Mouse (Mus musculus) naive thymus-derived CD4-positive, alpha-beta T cell, adult 2 months (primary cell): Measurements from ENCODE around the gene Ano8.

Source experiments
- DNase-seq: peaks from one replicate; pipeline ENCODE4 v3.0.0-alpha.2; 2011; ENCODE audit warnings: low read depth

Ano8 gene

GRCm38 (mm10) chr8:71485142-71486135 is at the start of gene Ano8:
Gene Ano8 (minus strand): TSS chr8:71485963.
- peak; percentile 85 for DNase-seq

GRCm38 (mm10) chr8:71534263-71534810 is 48.6 kb upstream of the Ano8 start:
- no peak for DNase-seq

GRCm38 (mm10) chr8:71530735-71531467 is 45.1 kb upstream of the Ano8 start:
- peak; percentile 50 for DNase-seq

- DNase-seq = peak; percentile 71
Measured at GRCm38 (mm10) chr8:71528362-71529073, 42.8 kb upstream of the Ano8 start.

DNA sequence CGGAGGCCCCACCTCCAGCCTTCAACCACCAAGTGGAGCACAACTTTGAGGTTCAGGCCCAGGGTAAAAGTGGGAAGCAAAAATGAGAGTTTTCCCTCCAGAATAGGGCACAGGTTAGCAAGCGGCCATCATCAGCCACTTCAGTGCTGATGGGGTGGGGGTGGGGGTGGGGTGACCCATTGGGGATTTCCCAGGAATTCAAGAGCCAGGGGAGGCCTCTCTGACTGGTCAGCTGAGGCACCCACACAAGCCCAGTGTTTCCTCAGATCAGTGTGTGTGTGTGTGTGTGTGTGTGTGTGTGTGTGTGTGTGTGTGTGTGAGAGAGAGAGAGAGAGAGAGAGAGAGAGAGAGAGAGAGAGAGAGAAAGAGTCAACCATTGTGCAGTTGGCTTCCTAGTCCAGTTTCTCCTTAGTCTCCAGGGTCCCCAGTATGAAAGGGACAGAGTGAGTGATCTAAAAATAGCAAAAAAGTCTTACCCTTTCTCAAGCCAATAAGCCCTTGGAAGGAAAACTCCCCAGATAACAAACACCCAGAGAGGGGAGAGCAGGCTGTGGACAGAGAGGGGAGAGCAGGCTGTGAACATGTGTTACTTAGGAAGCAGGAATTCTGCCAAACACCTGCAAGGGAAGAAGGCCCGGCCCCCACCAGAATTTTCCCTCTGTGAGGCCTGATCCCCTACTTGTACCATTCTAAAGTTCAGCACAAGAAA is 41.6 kb upstream of the Ano8 start:
- no peak for DNase-seq

- no peak for DNase-seq
Measured at GRCm38 (mm10) chr8:71526272-71526671, 40.5 kb upstream of the Ano8 start.

DNA sequence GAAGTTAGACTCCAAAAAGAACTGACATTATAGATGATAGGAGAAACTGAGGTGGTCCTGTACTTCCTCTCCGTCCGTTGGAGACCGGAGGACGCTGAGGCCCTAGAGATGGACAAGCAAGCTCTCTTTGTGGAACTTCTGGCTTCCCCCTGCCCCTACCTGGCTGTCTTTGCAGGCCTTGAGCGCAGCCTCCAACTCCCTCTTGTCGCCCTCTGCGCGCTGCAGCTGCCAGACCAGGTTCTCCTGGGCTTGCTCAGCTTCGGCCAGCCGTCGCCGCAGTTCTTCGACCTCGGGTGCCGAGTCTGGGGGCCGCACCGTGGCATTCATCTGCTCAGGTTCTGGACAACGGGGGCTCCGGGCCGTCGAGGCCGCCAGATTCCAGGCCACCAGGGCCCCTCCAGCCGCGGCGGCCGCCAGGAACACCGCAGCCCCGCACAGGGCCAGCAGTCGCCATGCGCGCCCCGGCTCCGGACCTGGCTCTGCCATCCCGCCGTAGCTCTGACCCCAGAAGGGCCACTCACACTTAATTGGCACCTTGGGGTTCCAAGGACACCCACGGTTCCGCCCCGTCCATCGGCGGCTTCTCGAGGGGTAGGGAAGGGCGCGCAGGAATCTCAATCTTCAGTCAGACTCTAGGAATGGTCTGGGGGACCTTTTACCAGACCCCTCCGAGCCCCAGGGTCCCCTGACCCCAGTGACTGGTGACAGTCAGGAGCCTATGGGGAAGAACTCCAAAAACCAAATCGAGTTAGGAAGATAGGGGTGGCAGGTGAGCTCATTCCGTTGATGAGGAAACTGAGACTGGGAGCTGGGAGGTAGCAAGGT is 39.7 kb upstream of the Ano8 start, which contains the start of gene Ccdc194:
Gene Ccdc194 (minus strand): TSS at position 486 of the 825 bp plus-strand sequence.
- no peak for DNase-seq

DNA sequence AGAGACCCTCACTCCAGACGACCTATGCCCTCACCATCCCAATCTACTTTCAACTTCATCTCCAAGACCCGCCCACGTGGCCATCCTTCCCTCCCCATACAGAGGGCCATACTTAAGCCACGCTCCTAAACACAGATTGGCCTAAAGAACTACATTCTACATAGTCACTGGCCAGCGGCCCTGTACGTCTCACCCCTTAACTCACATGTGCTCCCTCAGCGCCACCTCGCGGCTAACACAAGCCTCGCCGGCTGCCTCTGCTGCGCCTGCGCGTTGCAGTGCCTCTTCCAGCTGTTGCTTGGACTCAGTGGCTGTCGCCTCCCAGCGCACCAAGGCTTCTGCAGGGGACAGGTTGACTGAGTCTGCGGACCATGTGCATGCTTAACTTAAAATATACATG is 35.9 kb upstream of the Ano8 start:
- DNase-seq = peak; percentile 96

GRCm38 (mm10) chr8:71519037-71519825 is 33.5 kb upstream of the Ano8 start:
- peak; percentile 84 for DNase-seq

DNA sequence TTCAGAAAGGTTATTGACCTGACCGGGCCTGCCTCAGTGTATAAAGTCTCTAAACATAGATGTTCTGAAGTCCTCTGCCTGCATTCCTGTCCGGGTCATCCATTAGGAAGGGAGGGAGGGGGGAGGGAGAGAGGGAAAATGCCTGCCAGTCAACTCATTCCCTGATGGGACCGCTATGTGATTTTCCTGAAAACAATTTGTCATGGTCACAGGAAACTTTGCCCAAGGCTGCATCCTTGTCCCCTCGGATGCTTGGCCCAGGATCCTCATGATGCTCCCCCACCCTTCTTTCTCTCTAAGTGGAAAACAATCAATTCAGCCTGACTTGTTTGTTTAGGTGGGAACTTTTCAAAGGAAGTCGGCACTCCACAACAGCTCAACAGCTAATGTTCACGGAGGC is 31.0 kb upstream of the Ano8 start:
- no peak for DNase-seq

GRCm38 (mm10) chr8:71515043-71515442 is 29.3 kb upstream of the Ano8 start:
- DNase-seq = no peak

GRCm38 (mm10) chr8:71513018-71513754 is 27.4 kb upstream of the Ano8 start:
- no peak for DNase-seq

GRCm38 (mm10) chr8:71511644-71512043 is 25.9 kb upstream of the Ano8 start, which contains the start of gene Plvap:
Gene Plvap (minus strand): TSS chr8:71511752.
- DNase-seq = no peak

- DNase-seq = no peak
Measured at GRCm38 (mm10) chr8:71509316-71509715, 23.6 kb upstream of the Ano8 start.

- DNase-seq = no peak
Measured at GRCm38 (mm10) chr8:71507589-71508104, 21.9 kb upstream of the Ano8 start.

- no peak for DNase-seq
Measured at GRCm38 (mm10) chr8:71505979-71506378, 20.2 kb upstream of the Ano8 start.

GRCm38 (mm10) chr8:71505326-71505725 is 19.6 kb upstream of the Ano8 start:
- no peak for DNase-seq

GRCm38 (mm10) chr8:71504349-71504748 is 18.6 kb upstream of the Ano8 start:
- no peak for DNase-seq
